Mouse (Mus musculus): ENCODE results near the gene Gpatch11. TPM values are rescaled to one million over a fixed set of nuclear protein-coding genes. Genes with fewer than 3 reads are reported as not detected.

The Gpatch11 gene
- polyA plus RNA-seq, 1 experiment from 2014 or later = 52.4 TPM

- H3K36me3 ChIP-seq = no peaks in the 10 kb centered on the region
- H3K9me3 ChIP-seq = no peaks in the 10 kb centered on the region
- no peak overlapping the region for H3K4me2 ChIP-seq (replicated peaks)
- H3K27me3 ChIP-seq = no peaks in the 10 kb centered on the region
- no peak for ATAC-seq (replicated peaks)
- H3K4me3 ChIP-seq = no peak overlapping the region
- H3K27ac ChIP-seq (replicated peaks) = no peak overlapping the region
- no peak overlapping the region for H3K9ac ChIP-seq (replicated peaks)
- H3K4me1 ChIP-seq = no peaks in the 10 kb centered on the region
- 85% methylated on average over 10 of the region's 10 CpGs for WGBS
These were observed 20.9 kb downstream of the Gpatch11 start for GRCm38 (mm10) chr17:78856243-78856642.

GRCm38 (mm10) chr17:78873886-78874285, 38.5 kb downstream of the Gpatch11 start:
- no peaks in the 10 kb centered on the region for H3K4me1 ChIP-seq
- 86% methylated on average over 6 of the region's 6 CpGs for WGBS
- no peak overlapping the region for H3K4me2 ChIP-seq (replicated peaks)
- H3K9me3 ChIP-seq = no peaks in the 10 kb centered on the region
- no peak overlapping the region for H3K27ac ChIP-seq (replicated peaks)
- no peak for ATAC-seq (replicated peaks)
- H3K36me3 ChIP-seq = no peaks in the 10 kb centered on the region
- no peaks in the 10 kb centered on the region for H3K27me3 ChIP-seq
- no peak overlapping the region for H3K4me3 ChIP-seq
- H3K9ac ChIP-seq (replicated peaks) = no peak overlapping the region

DNA sequence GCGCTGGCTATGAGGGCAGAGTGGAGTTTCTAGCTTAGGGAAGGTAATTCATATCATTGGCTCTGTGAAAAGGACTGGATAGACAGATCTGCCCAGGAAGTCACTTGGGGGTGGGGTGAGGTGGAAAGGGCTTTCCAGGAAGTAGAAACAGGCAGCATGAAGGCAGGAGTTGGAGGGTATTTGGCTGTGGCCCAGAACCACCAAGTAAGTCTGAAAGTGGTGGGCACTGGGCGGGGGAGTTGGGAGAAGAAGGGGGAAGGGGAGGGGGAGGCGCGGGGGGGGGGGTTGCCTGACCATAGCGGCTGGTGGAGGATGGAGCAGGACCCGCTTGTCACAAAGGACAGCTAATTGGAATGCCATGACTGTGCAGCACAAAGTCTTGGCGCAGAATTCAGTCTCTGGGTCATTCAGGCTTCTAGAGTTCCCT, 46.5 kb downstream of the Gpatch11 start:
- Histone ChIP-seq H3K9me3 (no peaks in the 10 kb centered on the region), H3K4me3 (peak overlapping the region; percentile 33), H3K9ac (replicated peaks) (peak overlapping the region; percentile 39), H3K4me2 (replicated peaks) (peak overlapping the region; percentile 50), H3K27ac (replicated peaks) (no peak overlapping the region), H3K4me1 (peaks cover 7% of the 10 kb centered on the region), H3K27me3 (no peaks in the 10 kb centered on the region), H3K36me3 (no peaks in the 10 kb centered on the region)
- peak; percentile 70 for ATAC-seq (replicated peaks)
- WGBS = 12% methylated on average over 5 of the region's 7 CpGs

DNA sequence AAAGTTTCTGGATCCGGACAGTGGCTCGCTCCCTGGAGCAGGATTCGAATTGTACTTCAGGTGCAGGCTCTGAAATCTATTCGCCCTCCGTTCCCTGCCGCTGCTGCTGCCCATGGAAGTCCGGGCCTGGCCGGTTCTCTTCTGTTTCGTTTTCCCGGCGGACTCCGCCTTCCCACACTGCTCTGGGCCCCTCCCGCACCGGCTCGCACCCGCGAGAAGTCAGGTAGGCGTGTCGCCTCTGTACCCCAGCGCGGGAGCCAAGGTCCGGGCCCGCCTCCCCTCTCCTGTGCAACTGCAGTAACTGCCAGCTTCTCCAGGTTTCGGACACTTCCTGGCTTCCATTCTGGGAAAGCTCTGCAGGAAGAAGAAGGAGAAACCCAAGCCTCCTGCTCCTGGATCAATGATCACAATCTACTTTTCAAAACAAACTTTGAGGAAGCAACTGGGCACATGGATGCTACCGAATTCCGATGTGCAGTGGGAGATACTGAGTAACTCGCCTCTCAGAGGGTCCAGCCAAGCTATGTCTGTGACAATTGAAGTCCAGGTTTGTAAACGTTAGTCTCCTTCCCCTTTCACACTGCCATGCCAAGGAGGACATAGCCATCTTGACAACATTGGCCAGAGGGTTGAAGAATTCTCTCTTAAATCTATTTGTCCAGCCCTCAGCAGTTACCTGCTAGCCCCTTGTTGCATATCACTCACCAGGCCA, 47.2 kb downstream of the Gpatch11 start, which contains the start of gene Eif2ak2:
Gene Eif2ak2, minus strand, starts transcription at position 173 of the 712 bp plus-strand sequence.
- Histone ChIP-seq H3K4me1 (peaks cover 7% of the 10 kb centered on the region), H3K9me3 (no peaks in the 10 kb centered on the region), H3K4me3 (peak within 1 kb of the TSS; percentile 33), H3K36me3 (no peaks in the 10 kb centered on the region), H3K27me3 (no peaks in the 10 kb centered on the region), H3K4me2 (replicated peaks) (peak within 1 kb of the TSS; percentile 50), H3K9ac (replicated peaks) (peak within 1 kb of the TSS; percentile 39), H3K27ac (replicated peaks) (no peak within 1 kb of the TSS)
- 2% methylated on average over 28 of the region's 28 CpGs for WGBS
- ATAC-seq (replicated peaks) = peak; percentile 90

DNA sequence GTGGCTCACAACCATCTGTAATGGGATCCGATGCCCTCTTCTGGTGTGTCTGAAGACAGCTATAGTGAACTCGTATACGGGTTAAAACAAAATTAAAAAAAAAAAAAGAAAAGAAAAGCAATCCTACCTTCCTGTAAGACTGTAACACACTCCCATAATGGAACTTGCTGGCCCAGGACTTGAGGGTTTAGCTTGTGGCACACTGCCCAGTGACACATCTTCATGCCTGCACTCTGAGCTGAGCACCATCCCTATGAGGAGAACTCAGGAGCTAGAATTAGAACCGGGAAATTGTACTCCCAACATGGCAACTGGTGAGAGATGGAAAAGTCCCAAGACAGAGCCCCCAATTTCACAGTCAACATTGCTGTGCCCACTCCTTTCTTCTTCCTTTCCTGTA, 47.9 kb downstream of the Gpatch11 start:
- no peaks in the 10 kb centered on the region for H3K36me3 ChIP-seq
- no peak overlapping the region for H3K9ac ChIP-seq (replicated peaks)
- WGBS = 91% methylated on average over 4 of the region's 4 CpGs
- no peaks in the 10 kb centered on the region for H3K9me3 ChIP-seq
- H3K27ac ChIP-seq (replicated peaks) = no peak overlapping the region
- no peak overlapping the region for H3K4me3 ChIP-seq
- no peak overlapping the region for H3K4me2 ChIP-seq (replicated peaks)
- ATAC-seq (replicated peaks) = no peak
- no peaks in the 10 kb centered on the region for H3K27me3 ChIP-seq
- H3K4me1 ChIP-seq = peaks cover 7% of the 10 kb centered on the region

- no peak overlapping the region for H3K4me3 ChIP-seq
- no peak overlapping the region for H3K9ac ChIP-seq (replicated peaks)
- no peaks in the 10 kb centered on the region for H3K36me3 ChIP-seq
- ATAC-seq (replicated peaks) = no peak
- H3K4me2 ChIP-seq (replicated peaks) = no peak overlapping the region
- H3K27ac ChIP-seq (replicated peaks) = no peak overlapping the region
- WGBS = 85% methylated on average over 5 of the region's 5 CpGs
- H3K27me3 ChIP-seq = no peaks in the 10 kb centered on the region
- H3K4me1 ChIP-seq = peaks cover 9% of the 10 kb centered on the region
- no peaks in the 10 kb centered on the region for H3K9me3 ChIP-seq
These were observed 50.1 kb downstream of the Gpatch11 start for GRCm38 (mm10) chr17:78885286-78886065.

GRCm38 (mm10) chr17:78888554-78888953, 53.2 kb downstream of the Gpatch11 start:
- Histone ChIP-seq H3K9ac (replicated peaks) (no peak overlapping the region), H3K36me3 (no peaks in the 10 kb centered on the region), H3K4me2 (replicated peaks) (no peak overlapping the region), H3K27ac (replicated peaks) (no peak overlapping the region), H3K4me3 (no peak overlapping the region), H3K4me1 (0 out of 2 replicates have a peak, but pooled peaks cover 2% of the 10 kb centered on the region), H3K27me3 (no peaks in the 10 kb centered on the region), H3K9me3 (no peaks in the 10 kb centered on the region)
- 81% methylated on average over 4 of the region's 4 CpGs for WGBS
- ATAC-seq (replicated peaks) = no peak

GRCm38 (mm10) chr17:78889184-78889583, 53.8 kb downstream of the Gpatch11 start:
- Histone ChIP-seq H3K36me3 (no peaks in the 10 kb centered on the region), H3K27me3 (no peaks in the 10 kb centered on the region), H3K27ac (replicated peaks) (no peak overlapping the region), H3K4me3 (no peak overlapping the region), H3K9me3 (no peaks in the 10 kb centered on the region), H3K4me2 (replicated peaks) (no peak overlapping the region), H3K9ac (replicated peaks) (no peak overlapping the region), H3K4me1 (0 out of 2 replicates have a peak, but pooled peaks cover 2% of the 10 kb centered on the region)
- 47% methylated on average over 3 of the region's 3 CpGs for WGBS
- ATAC-seq (replicated peaks) = peak; percentile 46; the same call in 1 of the 2 replicates

DNA sequence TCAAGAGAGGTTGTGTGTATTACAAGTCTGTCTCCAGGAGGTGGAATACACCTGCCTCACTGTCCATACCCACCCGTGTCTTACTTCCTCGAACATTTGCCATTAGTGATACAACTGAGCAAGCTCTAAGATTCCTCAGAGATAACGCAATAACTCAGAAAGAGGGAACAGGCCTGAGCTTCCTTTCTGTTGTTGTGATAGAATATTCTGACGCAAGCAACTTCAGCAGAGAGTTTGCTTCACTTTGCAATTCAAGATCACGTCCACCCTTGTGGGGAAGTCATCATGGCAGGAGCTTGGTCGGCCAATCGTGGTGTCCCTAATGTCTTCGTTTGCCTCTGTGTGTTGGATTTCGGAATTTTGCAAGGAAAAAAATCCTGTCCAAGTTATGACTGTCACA, 55.7 kb downstream of the Gpatch11 start:
- H3K27ac ChIP-seq (replicated peaks) = no peak overlapping the region
- H3K4me3 ChIP-seq = no peak overlapping the region
- no peak for ATAC-seq (replicated peaks)
- no peaks in the 10 kb centered on the region for H3K27me3 ChIP-seq
- WGBS = 86% methylated on average over 9 of the region's 9 CpGs
- H3K9me3 ChIP-seq = no peaks in the 10 kb centered on the region
- no peaks in the 10 kb centered on the region for H3K36me3 ChIP-seq
- H3K4me1 ChIP-seq = 0 out of 2 replicates have a peak, but pooled peaks cover 2% of the 10 kb centered on the region
- H3K9ac ChIP-seq (replicated peaks) = no peak overlapping the region
- no peak overlapping the region for H3K4me2 ChIP-seq (replicated peaks)

DNA sequence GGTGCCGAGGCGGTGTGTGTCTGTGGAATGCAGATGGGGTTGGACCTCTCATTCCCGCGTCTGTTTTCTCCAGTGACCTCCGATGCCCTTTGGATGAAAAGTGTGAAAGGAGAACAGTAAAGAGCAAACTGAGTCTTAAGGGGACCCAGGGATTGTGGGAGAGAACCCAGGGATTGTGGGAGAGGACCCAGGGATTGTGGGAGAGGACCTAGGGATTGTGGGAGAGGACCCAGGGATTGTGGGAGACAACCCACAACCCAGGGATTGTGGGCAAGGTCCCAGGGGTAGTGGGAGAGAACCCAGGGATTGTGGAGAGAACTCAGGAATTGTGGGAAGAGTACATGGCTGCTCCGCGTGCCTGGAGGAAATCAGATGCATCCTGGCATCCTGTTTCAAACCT, 59.6 kb downstream of the Gpatch11 start:
- Histone ChIP-seq H3K9ac (replicated peaks) (no peak overlapping the region), H3K27ac (replicated peaks) (no peak overlapping the region), H3K4me1 (no peaks in the 10 kb centered on the region), H3K9me3 (no peaks in the 10 kb centered on the region), H3K4me2 (replicated peaks) (no peak overlapping the region), H3K27me3 (no peaks in the 10 kb centered on the region), H3K36me3 (no peaks in the 10 kb centered on the region), H3K4me3 (no peak overlapping the region)
- 84% methylated on average over 7 of the region's 7 CpGs for WGBS
- no peak for ATAC-seq (replicated peaks)

DNA sequence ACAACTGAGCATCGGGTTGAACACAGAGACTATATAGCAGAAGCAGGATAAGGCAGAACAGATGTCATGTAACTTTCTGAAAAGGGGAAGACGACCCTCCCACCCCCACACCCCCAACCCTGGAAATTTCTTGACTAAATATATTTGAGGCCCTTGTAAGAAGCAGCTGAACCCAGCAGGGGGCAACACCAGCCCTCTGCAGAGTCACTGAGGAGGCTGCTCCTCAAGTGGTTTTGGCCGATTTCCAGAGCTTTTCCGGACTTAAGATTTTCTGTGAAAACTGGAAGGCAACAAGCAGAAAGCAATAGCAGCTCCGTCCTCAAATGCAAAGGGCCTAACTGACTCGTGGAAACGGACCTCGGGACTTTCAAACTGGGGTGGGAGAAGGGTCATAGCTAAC, 60.0 kb downstream of the Gpatch11 start:
- Histone ChIP-seq H3K4me3 (no peak overlapping the region), H3K9ac (replicated peaks) (no peak overlapping the region), H3K27me3 (no peaks in the 10 kb centered on the region), H3K4me1 (no peaks in the 10 kb centered on the region), H3K36me3 (no peaks in the 10 kb centered on the region), H3K4me2 (replicated peaks) (peak overlapping the region; percentile 15; the same call in 1 of the 2 replicates), H3K9me3 (no peaks in the 10 kb centered on the region), H3K27ac (replicated peaks) (no peak overlapping the region)
- 28% methylated on average over 8 of the region's 8 CpGs for WGBS
- ATAC-seq (replicated peaks) = no peak

Measured in forebrain, embryonic 15.5 days (tissue).